Mouse (Mus musculus) G1E (cell line): ENCODE measurements at regions not wholly inside any gene's neighbourhood (a gene's known extent, or its start where the extent isn't known, plus 50 kb on each side); places are given as distances from the start of the nearest gene placed in this dataset.

Source experiments
- ATAC-seq: 2 replicates; pipeline ENCODE4 v1.8.0; 2016; ENCODE audit warnings: mild to moderate bottlenecking; ENCODE audit not compliant: insufficient number of reproducible peaks, poor library complexity, low FRiP score, severe bottlenecking; ENCODE audit errors: extremely low read depth
- DNase-seq: peaks from one replicate; pipeline ENCODE4 v3.0.0; 2012; ENCODE audit warnings: low spot score
- H3K27me3 ChIP-seq: 2 replicates; pipeline ENCODE4 v1.6.1; 2012; ENCODE audit warnings: mild to moderate bottlenecking, low read length, inconsistent platforms; ENCODE audit not compliant: insufficient read depth
- H3K36me3 ChIP-seq: replicated peaks from 2 replicates; pipeline ENCODE3; 2012; ENCODE audit warnings: mild to moderate bottlenecking, inconsistent platforms
- H3K4me1 ChIP-seq: 2 replicates; pipeline ENCODE4 v1.6.1; 2012; ENCODE audit warnings: low read depth, low read length, inconsistent platforms, mixed read lengths; ENCODE audit not compliant: insufficient read depth
- H3K4me3 ChIP-seq: 2 replicates; pipeline ENCODE4 v1.5.1; 2012; ENCODE audit warnings: low read depth, mild to moderate bottlenecking, inconsistent platforms, low read length, moderate library complexity, mixed read lengths
- H3K9me3 ChIP-seq: replicated peaks from 2 replicates; pipeline ENCODE4 v1.6.1; 2012; ENCODE audit warnings: inconsistent platforms
- CTCF ChIP-seq: IDR thresholded peaks from 2 replicates; pipeline ENCODE4 v1.5.1; 2012; ENCODE audit warnings: low read depth, low read length, inconsistent platforms, mixed read lengths
- GATA1 ChIP-seq: IDR thresholded peaks from 2 replicates; pipeline ENCODE4 v1.6.1; 2012; ENCODE audit warnings: borderline replicate concordance, low read length, inconsistent platforms, mixed read lengths
- GATA2 ChIP-seq: IDR thresholded peaks from 2 replicates; pipeline ENCODE4 v1.6.1; 2012; ENCODE audit warnings: low read depth, low read length, inconsistent platforms, borderline replicate concordance
- POLR2AphosphoS5 ChIP-seq: IDR thresholded peaks from 2 replicates; pipeline ENCODE4 v1.6.1; 2012; ENCODE audit warnings: low read depth, low read length, inconsistent platforms; ENCODE audit not compliant: insufficient replicate concordance
- TAL1 ChIP-seq: conservative IDR thresholded peaks from 2 replicates; pipeline ENCODE4 v1.6.1; 2012; ENCODE audit warnings: low read depth, low read length, inconsistent platforms, mixed read lengths

DNA sequence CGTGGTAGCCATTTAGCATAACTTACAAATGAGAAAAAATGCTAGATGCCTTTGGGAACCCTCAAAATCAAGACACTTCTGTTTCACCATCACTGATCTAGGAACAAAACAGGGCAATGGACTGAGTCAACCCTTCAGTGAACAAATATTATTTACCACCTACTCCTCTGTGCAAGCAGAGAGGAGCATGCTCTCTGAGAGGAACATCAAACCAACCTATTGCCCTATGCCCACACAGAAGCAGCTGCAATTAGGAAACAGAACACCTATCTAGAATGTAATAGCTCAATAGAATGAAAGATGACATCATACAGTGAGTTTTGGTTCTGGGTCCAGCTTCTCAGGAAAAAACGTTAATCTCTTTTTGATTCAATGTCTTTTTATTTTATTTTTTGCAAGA, 69.0 kb upstream of the Nrip1 start:
- TF ChIP-seq GATA1 (no peak), CTCF (no peak), POLR2AphosphoS5 (no peak), TAL1 (no peak), GATA2 (no peak)
- H3K4me1 ChIP-seq: peaks cover 41% of the 10 kb centered on the region
- H3K9me3 ChIP-seq: no peaks in the 10 kb centered on the region
- DNase-seq: no peak
- no peaks in the 10 kb centered on the region for H3K27me3 ChIP-seq
- no peak overlapping the region for H3K4me3 ChIP-seq
- no peak for ATAC-seq
- no peaks in the 10 kb centered on the region for H3K36me3 ChIP-seq

DNA sequence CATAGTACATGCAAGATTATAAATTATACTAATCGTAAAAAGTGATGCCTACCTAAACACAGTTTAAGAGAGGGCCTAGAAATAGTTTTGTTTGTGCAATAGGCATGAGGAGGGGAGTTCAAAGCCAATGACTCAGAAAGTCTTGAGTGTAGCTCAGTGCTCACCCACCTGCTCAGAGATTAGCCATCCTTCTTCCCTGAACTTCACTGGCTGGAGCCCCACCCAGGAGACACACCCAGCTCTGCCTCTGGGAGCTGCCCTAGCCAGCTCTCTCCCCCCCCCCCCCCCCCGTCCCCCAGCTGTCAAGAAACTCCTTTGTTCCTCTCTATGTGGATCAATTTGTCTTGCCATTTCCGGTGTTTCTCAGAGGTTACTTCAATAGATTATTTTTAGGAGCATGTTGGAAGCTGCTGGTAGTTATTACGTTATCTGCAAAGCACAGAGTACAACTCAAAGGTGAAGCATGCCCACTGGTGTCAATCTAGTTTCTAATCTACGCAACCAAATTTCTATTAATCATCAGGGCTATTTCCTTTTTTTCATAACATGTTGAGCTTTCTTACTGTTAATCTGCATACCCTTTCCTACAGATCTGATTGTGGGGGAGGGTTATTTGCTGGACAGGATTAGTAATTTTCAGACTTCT, 68.3 kb upstream of the Nrip1 start:
- ATAC-seq (peak; percentile 93), DNase-seq (peak; percentile 43)
- Histone ChIP-seq H3K4me3 (no peak overlapping the region), H3K36me3 (no peaks in the 10 kb centered on the region), H3K9me3 (no peaks in the 10 kb centered on the region), H3K27me3 (no peaks in the 10 kb centered on the region), H3K4me1 (peaks cover 38% of the 10 kb centered on the region)
- peak; percentile 50 for TF ChIP-seq TAL1
- TF ChIP-seq CTCF: no peak
- no peak for TF ChIP-seq POLR2AphosphoS5

DNA sequence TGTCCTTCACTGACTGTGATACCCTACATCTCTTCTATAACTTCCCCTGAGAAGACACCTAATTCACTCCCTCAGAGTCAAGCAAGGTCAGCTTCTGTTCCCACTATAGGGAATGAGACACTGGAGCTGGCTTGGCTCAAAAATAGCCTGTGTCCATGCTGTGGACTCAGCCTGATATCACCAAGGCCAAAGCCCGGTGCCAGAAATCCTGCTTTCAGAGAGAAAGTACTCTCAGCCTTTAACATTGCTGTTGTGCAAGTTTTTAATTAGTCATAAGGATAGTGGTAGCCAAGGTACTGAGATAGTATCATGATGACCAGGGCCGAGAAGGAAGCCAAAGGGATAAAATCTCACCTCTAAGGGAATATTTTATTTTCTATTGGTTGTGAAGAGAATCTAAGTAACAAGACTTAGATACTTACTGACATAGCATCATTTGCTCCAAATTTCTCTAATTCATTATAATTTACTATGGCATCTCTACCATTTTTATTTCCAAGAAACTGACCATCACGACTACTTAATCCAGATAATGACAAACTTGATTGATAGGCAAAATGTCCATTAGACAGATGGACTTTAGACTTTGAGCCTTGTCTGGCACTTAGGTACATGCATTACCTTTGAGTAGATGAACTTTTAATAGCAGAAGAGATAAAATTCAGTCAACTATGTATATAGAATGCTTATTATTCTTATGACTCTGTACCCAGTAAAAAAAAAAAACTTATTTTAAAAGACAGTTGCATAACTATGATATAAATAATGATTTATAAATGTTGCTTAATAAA, 64.7 kb upstream of the Nrip1 start:
- TF ChIP-seq GATA1 (no peak), POLR2AphosphoS5 (no peak), CTCF (no peak), GATA2 (no peak), TAL1 (no peak)
- ATAC-seq (no peak), DNase-seq (no peak)
- Histone ChIP-seq H3K4me3 (no peak overlapping the region), H3K4me1 (peaks cover 28% of the 10 kb centered on the region), H3K27me3 (peaks cover 2% of the 10 kb centered on the region; the same call in 1 of the 2 replicates), H3K36me3 (no peaks in the 10 kb centered on the region), H3K9me3 (no peaks in the 10 kb centered on the region)

DNA sequence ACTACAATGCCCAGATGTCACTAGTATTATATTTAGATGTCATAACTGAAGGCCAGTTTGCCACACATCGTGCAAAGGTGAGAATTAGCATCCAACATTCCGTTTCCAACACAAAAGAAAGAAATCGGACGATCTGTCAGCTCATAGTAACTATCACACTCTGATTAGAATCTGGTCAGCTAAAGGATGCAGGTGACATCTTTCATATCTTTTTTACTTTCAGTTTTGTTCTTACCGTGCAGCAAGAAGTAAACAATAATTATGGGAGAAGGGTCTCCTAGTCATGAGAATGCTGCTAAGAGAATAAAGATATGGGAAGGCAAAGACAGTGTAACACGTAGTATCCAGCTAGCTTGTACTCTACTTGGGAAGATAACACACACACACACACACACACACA, 62.7 kb upstream of the Nrip1 start:
- TF ChIP-seq POLR2AphosphoS5 (no peak), CTCF (no peak), GATA1 (no peak), TAL1 (no peak), GATA2 (no peak)
- Histone ChIP-seq H3K36me3 (no peaks in the 10 kb centered on the region), H3K27me3 (peaks cover 16% of the 10 kb centered on the region), H3K9me3 (no peaks in the 10 kb centered on the region), H3K4me1 (peaks cover 12% of the 10 kb centered on the region), H3K4me3 (no peak overlapping the region)
- no peak for ATAC-seq
- DNase-seq: no peak

DNA sequence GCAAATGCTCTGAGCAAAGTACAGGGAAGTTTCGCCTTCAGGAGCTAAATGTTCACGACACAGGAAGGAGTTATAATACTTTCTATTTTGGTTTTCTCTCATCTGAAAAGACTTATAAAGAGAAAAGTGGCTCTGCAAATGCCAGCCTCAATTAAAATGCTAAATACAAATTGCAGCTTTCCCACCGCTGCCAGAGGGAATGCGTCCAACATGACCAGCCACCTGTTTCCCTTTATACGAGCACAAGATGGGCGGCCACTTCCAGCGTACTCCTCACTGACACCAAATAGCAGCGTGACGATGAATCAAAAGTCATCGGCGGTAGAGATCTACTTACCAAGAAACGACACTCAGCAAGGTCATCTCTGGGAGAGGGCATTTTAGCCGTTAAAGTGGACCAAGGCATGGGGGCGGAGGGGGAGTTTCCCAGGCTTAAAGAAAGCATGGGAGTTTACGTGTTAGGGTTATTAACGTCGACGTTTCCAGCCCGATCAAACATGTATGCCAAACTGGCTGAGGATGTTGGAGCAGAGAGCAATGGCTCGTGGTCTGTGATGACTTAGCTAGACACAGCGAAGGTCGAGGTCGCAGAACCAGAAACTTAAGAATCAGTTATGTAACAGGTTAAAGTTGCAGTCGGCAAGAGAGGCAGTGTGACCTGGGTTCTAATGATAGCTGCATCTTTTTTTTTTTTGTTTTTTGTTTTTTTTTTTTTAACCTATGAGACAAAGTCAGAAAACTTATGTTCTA, 59.6 kb upstream of the Nrip1 start:
- no peak for ATAC-seq
- H3K4me3 ChIP-seq: no peak overlapping the region
- H3K4me1 ChIP-seq: peaks cover 4% of the 10 kb centered on the region; the same call in 1 of the 2 replicates
- no peak for DNase-seq
- TF ChIP-seq GATA2: no peak
- no peak for TF ChIP-seq CTCF
- TF ChIP-seq TAL1: no peak
- no peak for TF ChIP-seq GATA1
- no peak for TF ChIP-seq POLR2AphosphoS5
- H3K9me3 ChIP-seq: no peaks in the 10 kb centered on the region
- peaks cover 23% of the 10 kb centered on the region for H3K27me3 ChIP-seq
- no peaks in the 10 kb centered on the region for H3K36me3 ChIP-seq

DNA sequence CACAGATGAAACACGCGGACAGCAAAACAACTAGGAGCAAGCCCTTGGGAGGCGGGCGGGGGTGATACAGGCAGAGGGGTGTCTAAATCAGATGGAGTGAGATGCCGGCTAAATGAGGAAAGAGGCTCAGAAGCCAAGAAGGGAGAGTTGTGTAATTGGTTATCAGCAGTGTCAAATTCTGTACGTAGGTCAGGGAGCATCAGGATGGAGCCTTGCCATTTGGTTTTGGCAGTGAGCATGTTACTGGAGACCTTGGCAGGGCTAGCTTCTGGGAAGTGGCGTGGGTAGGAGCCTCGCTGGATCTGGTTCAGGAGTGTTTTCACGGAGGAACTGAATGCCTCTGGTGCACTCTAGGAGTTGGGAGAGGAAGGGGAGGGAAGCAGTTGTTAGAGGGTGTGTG, 58.7 kb upstream of the Nrip1 start:
- Histone ChIP-seq H3K9me3 (no peaks in the 10 kb centered on the region), H3K4me1 (peaks cover 4% of the 10 kb centered on the region; the same call in 1 of the 2 replicates), H3K4me3 (no peak overlapping the region), H3K36me3 (no peaks in the 10 kb centered on the region), H3K27me3 (peaks cover 28% of the 10 kb centered on the region)
- TF ChIP-seq CTCF (no peak), GATA2 (no peak), GATA1 (no peak), POLR2AphosphoS5 (no peak)
- ATAC-seq (no peak), DNase-seq (no peak)
